Mouse (Mus musculus) stomach, postnatal 0 days (tissue): ENCODE results near the gene B230104I21Rik.

Experiments used
- CTCF ChIP-seq: IDR thresholded peaks from 2 replicates; pipeline ENCODE4 v1.5.1; 2016; ENCODE audit warnings: antibody characterized with exemption, low read depth, mild to moderate bottlenecking, moderate library complexity
- EP300 ChIP-seq: optimal IDR thresholded peaks from 2 replicates; pipeline ENCODE3; 2016; ENCODE audit warnings: antibody characterized with exemption

- TF ChIP-seq CTCF (no peak), EP300 (no peak)
These were observed 7.5 kb upstream of the B230104I21Rik start for GRCm38 (mm10) chr4:154328431-154328830.
